Mouse (Mus musculus) thymus, postnatal 25 days (tissue): Measurements from ENCODE around the gene Gm20721.
"Not testable (repeated sequence)": the region's sequence is repeated elsewhere in the genome, so short reads cannot be mapped to it uniquely, and the experiment has no call there.

ENCODE experiments used
- DNase-seq: peaks from one replicate; pipeline ENCODE4 v3.0.0; 2022

Gene Gm20721

GRCm38 (mm10) chr2:174346612-174346998 is at the start of gene Gm20721:
Gm20721 (minus strand) TSS chr2:174346712.
- DNase-seq: no peak

- no peak for DNase-seq
These were observed 46.9 kb upstream of the Gm20721 start for GRCm38 (mm10) chr2:174393383-174393782.

GRCm38 (mm10) chr2:174392554-174392953 is 46.0 kb upstream of the Gm20721 start:
- no peak for DNase-seq

GRCm38 (mm10) chr2:174391936-174392335 is 45.4 kb upstream of the Gm20721 start:
- DNase-seq: no peak

- DNase-seq: no peak
These were observed 34.5 kb upstream of the Gm20721 start for GRCm38 (mm10) chr2:174381021-174381420.

- no peak for DNase-seq
These were observed 20.1 kb upstream of the Gm20721 start for GRCm38 (mm10) chr2:174366571-174366970.

- no peak for DNase-seq
These were observed 13.1 kb upstream of the Gm20721 start for GRCm38 (mm10) chr2:174359656-174360055.

- no peak for DNase-seq
These were observed 12.0 kb upstream of the Gm20721 start for GRCm38 (mm10) chr2:174358516-174358915.

- not testable (repeated sequence) for DNase-seq
These were observed 622 bp upstream of the Gm20721 start for GRCm38 (mm10) chr2:174346999-174347668.

GRCm38 (mm10) chr2:174344996-174345395 is 1.5 kb downstream of the Gm20721 start:
- DNase-seq: no peak

GRCm38 (mm10) chr2:174344003-174344655 is 2.4 kb downstream of the Gm20721 start:
- peak; percentile 37 for DNase-seq

GRCm38 (mm10) chr2:174343566-174343965 is 2.9 kb downstream of the Gm20721 start:
- DNase-seq: no peak

- DNase-seq: no peak
These were observed 3.6 kb downstream of the Gm20721 start for GRCm38 (mm10) chr2:174342793-174343400.

GRCm38 (mm10) chr2:174340893-174341580 is 5.5 kb downstream of the Gm20721 start:
- DNase-seq: no peak

GRCm38 (mm10) chr2:174340229-174340892 is 6.2 kb downstream of the Gm20721 start:
- DNase-seq: no peak

- DNase-seq: no peak
These were observed 6.8 kb downstream of the Gm20721 start for GRCm38 (mm10) chr2:174339701-174340100.

GRCm38 (mm10) chr2:174337275-174337674 is 9.2 kb downstream of the Gm20721 start:
- no peak for DNase-seq

- no peak for DNase-seq
These were observed 12.1 kb downstream of the Gm20721 start for GRCm38 (mm10) chr2:174334415-174334814.

- no peak for DNase-seq
These were observed 13.1 kb downstream of the Gm20721 start for GRCm38 (mm10) chr2:174333239-174333890.

GRCm38 (mm10) chr2:174331282-174332030 is 15.1 kb downstream of the Gm20721 start:
- DNase-seq: no peak

- DNase-seq: peak; percentile 77
These were observed 15.8 kb downstream of the Gm20721 start for GRCm38 (mm10) chr2:174330616-174331191.
